Mouse (Mus musculus) liver, postnatal 0 days (tissue): ENCODE data around the gene Wwc1.

Source experiments
- CTCF ChIP-seq: sonication (generic); IDR thresholded peaks from 2 replicates; pipeline ENCODE4 v1.5.1; 2016; ENCODE audit warnings: antibody characterized with exemption, low read depth
- EP300 ChIP-seq: IDR thresholded peaks from 2 replicates; pipeline ENCODE4 v1.6.1; 2016; ENCODE audit warnings: antibody characterized with exemption, low read depth, mild to moderate bottlenecking

DNA sequence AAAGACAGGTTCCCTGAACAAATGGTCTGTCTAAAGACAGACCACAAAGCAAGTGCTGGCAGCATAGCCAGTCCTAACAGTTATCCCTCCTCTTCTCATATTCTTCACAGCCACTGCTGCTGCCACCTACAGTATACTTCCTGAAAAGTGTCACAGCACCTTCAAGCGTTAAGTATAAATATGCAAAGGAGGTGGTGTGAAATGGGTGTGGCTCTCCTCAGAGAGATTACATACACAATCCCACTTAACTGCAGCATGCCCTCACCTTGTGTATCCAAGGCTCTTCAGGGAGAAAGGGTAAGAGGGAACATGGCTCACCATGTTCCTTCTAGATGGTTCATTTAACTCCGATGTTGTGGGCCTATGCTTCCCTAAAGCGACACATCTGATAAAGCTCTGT, 39.7 kb upstream of the Wwc1 start:
- TF ChIP-seq CTCF (no peak), EP300 (no peak)
